Mouse (Mus musculus) hematopoietic stem cell, adult 5-6 weeks (primary cell): Measurements from ENCODE around the gene Ankdd1b. TPM values are rescaled to one million over a fixed set of nuclear protein-coding genes. Genes with fewer than 3 reads are reported as not detected.
A peak's percentile ranks its signal among the peaks of the same experiment; 100 is the strongest.

ENCODE experiments used
- ATAC-seq, 2 experiments: fragments of 125-278 bp in 1 of 2; replicated peaks in 1 of 2; 2 replicates each; pipeline ENCODE4 v1.8.0; 2016 to 2017; ENCODE audit warnings: inconsistent platforms in 2 of 2, mild to moderate bottlenecking in 2 of 2, moderate number of reproducible peaks in 2 of 2, low read depth in 1 of 2, moderate TSS enrichment in 1 of 2; ENCODE audit not compliant: low FRiP score in 2 of 2, poor library complexity in 2 of 2, severe bottlenecking in 2 of 2, insufficient read depth in 1 of 2, low TSS enrichment in 1 of 2
- total RNA-seq: library from RNA; stranded (forward); fragments of 172-1452, 232-1000 nt; gene quantifications from 2 replicates; pipeline ENCODE4 v1.2.3, GENCODE M21; 2017

Ankdd1b gene
- 0.25 TPM in 1 of 2 replicates, not detected in the other for total RNA-seq

GRCm38 (mm10) chr13:96470957-96471356 is at the start of gene Ankdd1b:
Gene Ankdd1b, minus strand, starts transcription at chr13:96471198.
- no peak for ATAC-seq

- no peak for ATAC-seq
Observed at GRCm38 (mm10) chr13:96517335-96517734, 46.3 kb upstream of the Ankdd1b start.

- ATAC-seq, result peak in 1 of 2 experiments; percentile 27; a peak in 1 of 4 replicates
Observed at GRCm38 (mm10) chr13:96516249-96516648, 45.3 kb upstream of the Ankdd1b start.

- no peak for ATAC-seq
Observed at GRCm38 (mm10) chr13:96514154-96514942, 43.4 kb upstream of the Ankdd1b start.

- ATAC-seq, result no peak
Observed at GRCm38 (mm10) chr13:96511893-96512292, 40.9 kb upstream of the Ankdd1b start.

- no peak for ATAC-seq
Observed at GRCm38 (mm10) chr13:96511262-96511661, 40.3 kb upstream of the Ankdd1b start.

- ATAC-seq, result peak; percentile 18 to 65; a peak in 1 of 4 replicates
Observed at GRCm38 (mm10) chr13:96510635-96511034, 39.6 kb upstream of the Ankdd1b start.

GRCm38 (mm10) chr13:96507541-96507940 is 36.5 kb upstream of the Ankdd1b start:
- ATAC-seq, result no peak

GRCm38 (mm10) chr13:96506313-96506712 is 35.3 kb upstream of the Ankdd1b start:
- peak; percentile 51 to 66 for ATAC-seq

- no peak for ATAC-seq
Observed at GRCm38 (mm10) chr13:96505661-96506060, 34.7 kb upstream of the Ankdd1b start.

- no peak for ATAC-seq
Observed at GRCm38 (mm10) chr13:96499891-96500290, 28.9 kb upstream of the Ankdd1b start.

GRCm38 (mm10) chr13:96496630-96497029 is 25.6 kb upstream of the Ankdd1b start:
- peak; percentile 56 to 69; a peak in 2 of 4 replicates for ATAC-seq

GRCm38 (mm10) chr13:96490433-96490832 is 19.4 kb upstream of the Ankdd1b start, which contains the start of gene Gm17622:
Gene Gm17622, plus strand, starts transcription at chr13:96490733.
- no peak for ATAC-seq

- ATAC-seq, result no peak
Observed at GRCm38 (mm10) chr13:96487968-96488367, 17.0 kb upstream of the Ankdd1b start.

GRCm38 (mm10) chr13:96487230-96487629 is 16.2 kb upstream of the Ankdd1b start:
- ATAC-seq, result no peak

GRCm38 (mm10) chr13:96478991-96479390 is 8.0 kb upstream of the Ankdd1b start:
- ATAC-seq, result no peak

GRCm38 (mm10) chr13:96477226-96477625 is 6.2 kb upstream of the Ankdd1b start:
- no peak for ATAC-seq

GRCm38 (mm10) chr13:96470556-96470955 is 442 bp downstream of the Ankdd1b start:
- ATAC-seq, result no peak

- no peak for ATAC-seq
Observed at GRCm38 (mm10) chr13:96468678-96469077, 2.3 kb downstream of the Ankdd1b start.
